Mouse (Mus musculus) left cerebral cortex, adult 8-10 months (tissue): ENCODE measurements around the gene Dedd. TPM values are rescaled to one million over a fixed set of nuclear protein-coding genes. Genes with fewer than 3 reads are reported as not detected.
"Not testable (repeated sequence)": the region's sequence is repeated elsewhere in the genome, so short reads cannot be mapped to it uniquely, and the experiment has no call there.

Experiments used
- DNase-seq, 2 experiments: peaks; one replicate each; pipeline ENCODE4 v3.0.0; 2022; ENCODE audit warnings: low spot score in 2 of 2
- total RNA-seq, 4 experiments: library from RNA; stranded (reverse); gene quantifications; 2 replicates each; pipeline ENCODE4 v1.2.4; 2022

The Dedd gene
- 10 to 100 TPM; 35.0 to 39.7 (median 37.4) TPM for total RNA-seq

DNA sequence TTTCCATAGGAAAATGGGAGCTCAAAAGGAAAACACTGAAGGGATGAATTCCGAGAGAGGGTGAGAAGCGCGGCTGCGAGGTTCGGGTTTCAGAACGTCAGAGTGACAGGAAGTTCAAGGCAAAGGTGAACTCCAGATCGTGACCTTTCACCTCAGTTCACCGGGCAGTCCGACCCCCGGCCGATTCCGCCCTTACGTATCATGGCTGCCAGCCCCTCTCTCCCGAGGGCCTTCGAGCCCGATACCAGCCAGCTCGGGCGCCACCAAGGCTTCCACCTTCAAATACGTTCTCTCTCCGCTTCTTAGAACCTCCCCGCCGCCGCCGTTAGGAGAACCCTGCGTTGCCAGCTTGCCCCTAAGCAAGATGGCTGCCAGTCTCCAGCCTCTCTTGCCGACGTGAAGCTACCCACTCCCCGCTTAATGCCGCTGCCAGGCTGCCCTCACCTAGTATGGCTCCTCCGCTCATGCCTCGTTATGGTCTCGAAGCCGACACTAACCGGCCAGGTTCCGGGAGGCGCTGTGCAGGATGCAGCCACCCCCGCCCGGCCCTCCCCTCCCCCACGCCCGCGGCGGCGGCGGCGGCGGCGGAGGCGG lies at the start of gene Dedd:
TSS of gene Dedd (plus strand) at position 307 of the 594 bp plus-strand sequence.
- peak; percentile 88 to 94 for DNase-seq

GRCm38 (mm10) chr1:171279721-171280120 lies 49.2 kb upstream of the Dedd start:
- no peak for DNase-seq

DNA sequence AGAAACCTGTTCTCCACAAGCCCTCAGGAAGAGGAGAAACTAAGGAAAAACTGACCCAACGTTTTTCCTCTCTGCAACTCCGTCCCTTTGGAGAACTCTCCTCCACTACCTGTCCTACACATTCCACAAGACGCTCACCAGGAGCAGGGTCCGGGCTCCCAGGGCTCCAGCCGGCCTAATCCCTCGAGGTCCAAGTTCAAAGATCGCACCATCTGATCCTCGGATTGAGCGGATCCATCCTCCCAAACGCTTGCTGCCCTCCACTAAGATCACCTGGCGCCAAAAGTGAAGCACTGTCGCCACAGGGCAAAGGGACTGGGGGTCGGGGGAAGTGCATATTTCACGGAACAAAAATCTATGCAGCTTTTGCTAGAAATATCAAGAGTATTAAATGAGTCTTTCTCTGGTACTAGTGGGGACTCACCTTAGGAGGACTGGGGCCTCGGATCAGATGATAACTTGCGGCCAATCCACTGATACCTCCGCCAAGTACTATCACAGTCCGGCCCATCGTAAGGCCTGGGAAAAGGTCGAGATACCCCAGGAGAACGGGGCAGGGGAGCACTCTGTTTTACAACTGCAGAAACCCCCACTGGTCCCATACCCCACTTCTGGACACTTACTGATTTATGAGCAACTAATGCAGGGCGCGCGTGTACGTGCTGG lies 48.6 kb upstream of the Dedd start:
- DNase-seq = peak in 1 of 2 experiments; percentile 7

DNA sequence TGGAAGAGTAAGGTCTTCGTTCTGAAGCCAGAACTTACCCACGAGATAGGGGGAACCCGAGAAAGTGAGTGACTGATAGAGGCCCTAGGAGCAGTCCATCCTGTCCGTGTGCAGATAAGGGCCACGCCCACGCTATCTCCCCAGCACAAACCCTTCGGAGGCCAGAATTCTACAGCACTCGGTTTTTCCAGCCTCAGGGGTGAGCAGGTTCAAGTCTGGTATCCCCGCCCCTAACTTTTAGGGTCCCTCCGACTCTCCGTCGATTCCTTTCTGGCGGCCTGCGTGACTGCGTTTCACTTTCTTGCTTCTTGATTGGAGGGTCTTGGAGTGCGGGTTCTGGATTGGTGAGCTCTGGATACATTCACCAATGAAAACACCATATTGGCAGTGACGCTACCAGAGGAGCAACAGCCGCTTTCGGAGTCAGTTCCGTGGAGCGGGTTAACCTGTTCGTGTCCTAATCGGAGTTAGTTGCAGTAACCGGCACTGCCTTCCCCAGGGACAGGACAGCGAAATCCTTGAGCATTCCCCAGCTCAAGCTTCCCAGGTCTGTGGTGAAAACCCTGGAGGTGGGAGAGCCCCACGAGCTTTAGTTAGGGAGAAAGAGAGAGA lies 47.9 kb upstream of the Dedd start, which contains the start of gene Ppox:
TSS of gene Ppox (minus strand) at position 271 of the 612 bp plus-strand sequence.
- DNase-seq = peak; percentile 75 to 95

- DNase-seq = peak; percentile 43 to 74
Observed at GRCm38 (mm10) chr1:171281528-171281923, 47.4 kb upstream of the Dedd start.

GRCm38 (mm10) chr1:171282086-171282805 lies 46.7 kb upstream of the Dedd start:
- DNase-seq = peak in 1 of 2 experiments; percentile 18

DNA sequence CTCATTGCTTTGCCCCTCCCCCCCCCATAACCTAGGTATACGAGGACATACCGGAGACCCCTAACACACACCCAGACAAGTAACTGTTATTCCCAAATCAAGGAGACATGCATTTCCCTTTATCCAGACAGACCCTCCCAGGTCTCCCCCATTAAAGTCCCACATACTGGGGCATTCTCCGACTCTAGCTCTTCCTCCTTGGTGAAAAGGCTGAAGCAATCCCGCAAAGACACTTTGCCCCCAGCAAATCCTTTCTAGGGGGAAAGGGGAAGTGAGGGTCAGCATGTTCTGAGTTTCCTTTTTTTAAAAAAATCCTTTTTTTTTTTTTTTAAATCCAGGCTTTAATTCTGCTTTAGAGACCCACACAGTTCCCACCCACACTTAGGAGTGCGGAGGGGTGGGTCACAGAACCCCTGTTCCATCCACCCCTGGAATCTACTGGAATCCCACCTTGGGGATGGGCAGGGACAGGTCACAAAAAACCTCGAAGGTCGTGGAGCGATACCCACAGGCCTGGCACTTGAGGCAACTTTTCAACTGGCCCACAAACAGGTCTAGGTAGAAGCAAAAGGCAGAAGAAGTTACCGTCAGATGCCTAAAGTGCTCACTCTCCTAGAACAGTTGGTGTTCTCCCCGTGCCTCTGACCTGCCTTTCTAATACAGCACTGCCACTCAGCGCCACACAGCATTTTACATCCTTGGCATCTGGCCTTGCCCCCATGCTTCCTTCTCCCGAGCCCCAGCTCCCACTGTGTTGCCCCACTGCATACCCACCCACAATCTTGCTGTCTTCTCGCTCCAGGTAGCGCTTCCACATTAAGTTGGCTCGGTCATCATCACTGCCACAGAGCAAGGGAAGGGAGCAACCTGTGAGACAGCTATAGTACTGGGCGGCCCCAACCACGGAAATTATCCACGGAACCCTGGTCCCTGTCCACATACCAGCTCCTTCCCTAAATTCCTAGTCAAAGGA lies 45.5 kb upstream of the Dedd start:
- DNase-seq = peak in 1 of 2 experiments; percentile 18

DNA sequence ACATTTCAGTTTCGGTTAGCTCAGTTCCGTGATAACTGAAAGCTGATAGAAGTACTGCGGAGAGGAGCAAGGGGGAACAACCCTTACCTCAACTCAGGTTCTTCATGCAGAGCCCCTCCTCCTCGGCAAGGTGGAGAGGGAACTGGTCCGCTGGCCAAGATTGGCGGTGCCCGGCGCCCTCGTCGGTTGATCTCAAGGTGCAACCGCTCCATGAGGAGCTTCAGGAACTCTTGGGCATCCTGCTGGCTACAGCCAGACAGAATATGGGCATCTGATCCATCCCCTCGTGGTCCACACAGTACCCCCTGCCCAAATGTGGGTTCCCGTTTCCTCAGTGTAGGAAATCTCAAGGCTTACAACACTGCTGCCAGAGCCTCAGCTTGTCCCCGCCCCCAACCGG lies 44.5 kb upstream of the Dedd start:
- no peak for DNase-seq

DNA sequence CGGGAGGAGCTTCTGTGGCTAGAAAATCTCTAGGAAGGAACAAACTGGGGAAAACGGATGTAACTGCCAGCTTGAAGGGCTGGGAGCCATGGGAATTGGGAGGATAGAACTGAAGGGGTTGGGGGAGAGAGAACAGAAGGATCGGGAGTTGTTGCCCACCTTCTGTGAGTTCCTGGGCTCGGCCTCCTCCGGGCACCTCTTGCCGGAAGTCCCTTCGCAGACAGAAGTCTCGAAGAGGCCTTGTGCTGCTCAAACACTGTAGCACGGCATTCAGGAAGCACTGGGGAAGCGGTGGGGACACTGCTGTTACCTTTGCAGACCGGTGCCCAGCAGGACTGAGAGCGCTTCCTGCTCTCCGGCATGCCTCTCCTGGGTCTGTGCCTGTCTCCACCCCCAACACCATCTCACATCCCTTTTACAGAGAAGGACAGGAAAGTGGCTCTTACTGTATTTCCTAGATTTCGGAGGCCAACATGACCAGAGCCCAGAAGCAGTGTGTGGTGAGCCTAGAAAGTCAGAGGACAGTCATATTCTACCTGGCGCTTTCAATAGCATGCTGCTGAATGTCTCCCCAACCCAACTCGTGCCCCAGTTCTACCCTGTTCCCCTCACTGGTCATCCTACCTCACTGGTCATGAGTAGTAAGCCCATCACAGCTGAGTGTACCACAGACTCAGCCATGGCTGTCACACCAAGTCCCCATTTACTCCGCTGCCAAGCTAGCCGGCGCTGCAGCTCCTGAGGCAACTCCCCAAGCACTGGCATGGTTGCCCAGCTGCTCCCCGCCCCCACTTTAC lies 43.7 kb upstream of the Dedd start:
- DNase-seq = no peak

GRCm38 (mm10) chr1:171286517-171286916 lies 42.4 kb upstream of the Dedd start:
- DNase-seq = no peak

- peak; percentile 85 to 95 for DNase-seq
Observed at GRCm38 (mm10) chr1:171287136-171288081, 41.5 kb upstream of the Dedd start, which contains the start of gene Usp21. TSS of gene Usp21 (minus strand) at chr1:171287991.

DNA sequence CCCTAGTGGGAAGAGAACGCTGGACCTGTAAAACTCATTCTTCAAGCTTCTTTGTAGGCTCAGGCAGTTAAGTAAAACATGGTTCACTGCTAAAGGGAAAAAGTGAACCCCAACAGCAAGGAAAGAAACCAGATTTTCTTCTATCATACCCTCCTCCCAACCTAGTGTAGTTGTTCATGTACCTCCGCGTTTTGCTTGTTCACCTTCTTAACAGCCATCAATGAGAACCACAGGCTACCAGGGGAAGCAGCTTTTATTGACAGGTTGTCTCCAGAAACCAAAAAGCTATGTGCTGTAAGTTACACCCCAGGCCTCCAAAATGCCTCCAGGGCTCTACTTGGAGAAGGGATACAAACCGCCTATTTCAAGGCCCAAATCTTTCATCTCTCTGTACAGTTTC lies 40.6 kb upstream of the Dedd start:
- no peak for DNase-seq

DNA sequence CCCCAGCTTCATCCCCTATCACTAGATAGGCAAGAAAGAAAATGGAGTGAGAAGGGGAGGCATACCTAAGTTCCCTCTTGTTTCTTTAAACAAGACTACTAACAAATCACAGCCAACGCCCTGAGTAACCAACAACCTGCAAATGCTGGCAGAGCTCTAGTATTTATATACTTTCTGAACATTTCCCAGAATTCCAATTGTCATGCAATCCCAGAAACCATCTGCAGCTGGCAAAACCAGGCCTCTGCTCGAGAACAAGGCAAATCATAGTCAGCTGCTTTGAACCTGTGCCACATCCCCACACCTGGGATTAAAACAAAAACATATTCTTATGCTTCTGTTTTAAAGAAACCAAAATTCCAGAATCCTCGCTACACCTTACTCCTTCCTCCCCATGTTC lies 35.6 kb upstream of the Dedd start:
- DNase-seq = no peak

- DNase-seq = no peak
Observed at GRCm38 (mm10) chr1:171293906-171294297, 35.0 kb upstream of the Dedd start.

DNA sequence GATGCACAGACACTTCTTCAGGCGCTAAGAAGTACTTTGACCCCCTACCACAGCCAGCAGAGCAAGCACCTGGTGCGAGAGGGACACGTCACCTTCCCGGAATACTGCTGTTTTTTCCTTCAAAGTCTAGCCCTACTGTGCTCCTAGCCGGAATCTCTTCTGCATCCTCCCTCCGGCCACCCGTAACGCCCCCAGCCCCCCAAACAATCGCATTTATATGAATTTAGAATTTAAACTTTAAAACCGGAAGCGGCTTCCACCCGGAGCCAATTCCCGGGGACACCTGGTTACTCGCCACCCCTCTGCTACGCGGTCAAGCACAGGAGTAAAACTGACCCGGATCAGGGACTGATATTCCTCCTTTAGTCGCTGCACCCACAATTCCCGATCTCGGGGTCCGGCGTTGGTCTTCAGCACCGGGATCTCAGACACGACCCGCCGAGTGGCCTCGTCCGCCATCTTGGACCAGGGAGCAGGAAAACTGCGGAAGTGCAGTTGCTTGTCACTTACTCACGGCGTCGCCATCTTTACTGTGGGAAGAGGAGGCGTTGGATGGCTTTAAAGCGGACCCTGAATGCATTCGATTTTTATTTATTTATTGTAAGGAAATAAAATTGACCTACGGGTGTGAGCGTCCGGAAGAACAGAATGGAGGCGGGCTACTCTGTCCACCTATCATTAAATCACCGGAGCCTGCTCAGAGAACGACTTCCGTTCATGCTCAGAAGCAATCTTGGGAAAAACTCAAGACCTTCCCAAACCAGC lies 34.5 kb upstream of the Dedd start, which contains the start of gene Ufc1:
TSS of gene Ufc1 (minus strand) at position 727 of the 765 bp plus-strand sequence.
- DNase-seq = peak; percentile 80 to 84

DNA sequence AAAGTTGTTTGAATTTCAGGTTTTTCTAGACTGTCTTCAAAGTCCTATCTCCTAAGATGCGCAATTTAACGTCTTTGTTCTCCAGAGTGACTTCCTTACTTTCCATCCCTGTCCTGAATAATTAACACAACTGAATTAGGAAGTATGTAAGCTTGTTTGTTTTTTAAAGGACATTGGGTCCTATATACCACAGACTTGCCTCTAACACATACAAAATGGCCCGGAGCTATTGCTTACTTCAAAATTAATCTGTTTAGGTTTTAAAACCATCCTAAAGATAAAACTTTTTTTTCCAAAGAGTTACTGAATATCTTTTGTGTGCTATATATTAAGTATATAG lies 33.9 kb upstream of the Dedd start:
- no peak for DNase-seq

GRCm38 (mm10) chr1:171298226-171298625 lies 30.7 kb upstream of the Dedd start:
- DNase-seq = no peak

- DNase-seq = not testable (repeated sequence)
Observed at GRCm38 (mm10) chr1:171306157-171306556, 22.8 kb upstream of the Dedd start.
